Mouse (Mus musculus) myocyte (in vitro differentiated cells): ENCODE results near the gene Plekhj1. TPM values are rescaled to one million over a fixed set of nuclear protein-coding genes. Genes with fewer than 3 reads are reported as not detected.

Experiments
- H3K27me3 ChIP-seq: one replicate; pipeline ENCODE4 v1.6.1; 2011; ENCODE audit not compliant: control insufficient read depth, insufficient read depth, insufficient read length
- H3K36me3 ChIP-seq: one replicate; pipeline ENCODE4 v1.6.1; 2011; ENCODE audit not compliant: control insufficient read depth, insufficient read depth
- H3K4me2 ChIP-seq: one replicate; pipeline ENCODE4 v1.6.1; 2011; ENCODE audit warnings: low read depth, control low read depth
- H3K4me3 ChIP-seq: one replicate; pipeline ENCODE4 v1.5.1; 2011; ENCODE audit warnings: mild to moderate bottlenecking, control low read depth, moderate library complexity
- H3K79me2 ChIP-seq: one replicate; pipeline ENCODE4 v1.6.1; 2011; ENCODE audit not compliant: control insufficient read depth, insufficient read depth
- H3ac ChIP-seq: one replicate; pipeline ENCODE4 v1.6.1; 2011; ENCODE audit not compliant: control insufficient read depth, insufficient read length
- CEBPB ChIP-seq: IDR thresholded peaks from 2 replicates; pipeline ENCODE4 v1.6.1; 2011; ENCODE audit warnings: mild to moderate bottlenecking, moderate library complexity; ENCODE audit not compliant: poor library complexity, insufficient read depth, severe bottlenecking
- E2F4 ChIP-seq: IDR thresholded peaks from one replicate; pipeline ENCODE4 v1.6.1; 2011; ENCODE audit warnings: mild to moderate bottlenecking, control low read depth, moderate library complexity; ENCODE audit not compliant: insufficient read depth
- MAX ChIP-seq: IDR thresholded peaks from one replicate; pipeline ENCODE4 v1.6.1; 2011; ENCODE audit warnings: low read depth, mild to moderate bottlenecking, control low read depth
- MYOD1 ChIP-seq, 3 experiments: IDR thresholded peaks; one replicate each; pipeline ENCODE4 v1.6.1; 2011; ENCODE audit warnings: control low read depth in 2 of 3, low read depth in 2 of 3, mild to moderate bottlenecking in 2 of 3, moderate library complexity in 1 of 3; ENCODE audit not compliant: insufficient read length in 2 of 3, control insufficient read depth in 1 of 3
- MYOG ChIP-seq, 3 experiments: IDR thresholded peaks; one replicate each; pipeline ENCODE4 v1.6.1; 2011; ENCODE audit warnings: control low read depth in 2 of 3, low read depth in 2 of 3, mild to moderate bottlenecking in 2 of 3; ENCODE audit not compliant: insufficient read length in 2 of 3, control insufficient read depth in 1 of 3, insufficient read depth in 1 of 3
- POLR2A ChIP-seq: IDR thresholded peaks from one replicate; pipeline ENCODE4 v1.6.1; 2011; ENCODE audit warnings: low read depth, mild to moderate bottlenecking, control low read depth, moderate library complexity; ENCODE audit not compliant: insufficient read length
- POLR2AphosphoS2 ChIP-seq: IDR thresholded peaks from one replicate; pipeline ENCODE4 v1.6.1; 2011; ENCODE audit warnings: low read depth, control low read depth; ENCODE audit not compliant: insufficient read length
- REST ChIP-seq: IDR thresholded peaks from one replicate; pipeline ENCODE4 v1.6.1; 2011; ENCODE audit warnings: mild to moderate bottlenecking, control low read depth, moderate library complexity; ENCODE audit not compliant: insufficient read depth, insufficient read length
- SRF ChIP-seq: IDR thresholded peaks from one replicate; pipeline ENCODE4 v1.6.1; 2011; ENCODE audit warnings: low read depth; ENCODE audit not compliant: control insufficient read depth, insufficient read length
- TCF12 ChIP-seq: IDR thresholded peaks from one replicate; pipeline ENCODE4 v1.6.1; 2011; ENCODE audit warnings: mild to moderate bottlenecking, control low read depth; ENCODE audit not compliant: poor library complexity, insufficient read depth, severe bottlenecking
- TCF3 ChIP-seq: IDR thresholded peaks from one replicate; pipeline ENCODE4 v1.6.1; 2011; ENCODE audit warnings: low read depth, control low read depth; ENCODE audit not compliant: insufficient read length
- USF1 ChIP-seq: IDR thresholded peaks from one replicate; pipeline ENCODE4 v1.6.1; 2011; ENCODE audit warnings: low read depth, mild to moderate bottlenecking, control low read depth, moderate library complexity
- polyA plus RNA-seq: library from polyadenylated mRNA; unstranded; fragments of >200 nt; fragmentation: generic; extraction: Trizol; gene quantifications from one replicate; pipeline ENCODE4 v1.2.1, GENCODE M21; 2012; ENCODE audit warnings: missing spikeins

Gene Plekhj1
- polyA plus RNA-seq, 1 experiment: 69.6 TPM

DNA sequence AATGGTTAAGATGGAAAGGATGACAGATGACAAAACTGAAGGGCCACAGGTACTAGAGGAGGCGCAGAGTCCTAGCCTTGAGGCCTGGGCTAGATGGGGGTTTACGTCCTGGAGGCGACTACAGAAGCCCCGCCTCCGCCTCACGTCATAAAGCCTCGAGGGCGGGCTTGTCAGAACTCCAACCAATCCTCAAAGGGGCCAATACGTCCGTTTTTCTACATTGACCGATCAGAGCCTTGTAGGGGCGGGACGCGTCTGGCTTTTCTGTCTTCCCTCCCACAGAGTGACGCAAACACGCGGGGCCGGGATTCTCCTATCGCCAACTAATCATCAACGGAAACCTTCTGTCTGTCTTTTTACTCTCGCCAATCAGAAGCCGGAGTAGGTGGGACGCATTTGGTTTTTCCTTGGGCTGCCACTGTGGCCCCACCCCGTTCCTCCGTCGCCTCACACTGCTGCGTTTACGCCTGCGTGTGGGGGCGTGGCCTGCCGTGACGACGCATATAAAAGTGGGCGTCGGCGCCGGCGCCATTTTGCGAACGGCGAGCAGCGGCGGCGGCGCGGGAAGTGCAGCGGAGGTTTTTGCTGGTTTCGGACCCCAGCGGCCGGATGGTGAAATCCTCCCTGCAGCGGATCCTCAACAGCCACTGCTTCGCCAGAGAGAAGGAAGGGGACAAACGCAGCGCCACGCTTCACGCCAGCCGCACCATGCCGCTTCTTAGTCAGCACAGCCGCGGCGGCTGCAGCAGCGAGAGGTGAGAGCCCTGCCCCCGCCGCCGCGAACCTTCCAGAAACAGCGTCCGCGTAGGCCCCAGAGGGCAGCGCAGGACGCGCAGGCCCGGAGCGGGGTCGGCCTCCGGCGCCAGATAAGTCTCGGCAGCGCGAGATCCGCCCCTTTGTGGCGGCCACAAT, 28.0 kb upstream of the Plekhj1 start, which contains the start of gene Oaz1:
Oaz1 (plus strand) TSS at position 506 of the 912 bp plus-strand sequence.
- Histone ChIP-seq H3K36me3 (peaks cover 14% of the 10 kb centered on the region), H3K79me2 (peaks cover 26% of the 10 kb centered on the region), H3K4me3 (peak within 1 kb of the TSS; percentile 74), H3K4me2 (peak within 1 kb of the TSS; percentile 98), H3K27me3 (no peaks in the 10 kb centered on the region), H3ac (peak within 1 kb of the TSS; percentile 35)
- TF ChIP-seq TCF12 (no peak), CEBPB (no peak), MAX (no peak), MYOG (IDR thresholded peaks at IDR 0.05; ENCODE audit: control insufficient read depth in 1 of 3, insufficient read depth in 1 of 3, insufficient read length in 2 of 3, low read depth in 2 of 3) (no peak), POLR2AphosphoS2 (peak; percentile 94), SRF (no peak), USF1 (no peak), POLR2A (peak; percentile 82), TCF3 (no peak), REST (no peak), E2F4 (no peak), MYOD1 (IDR thresholded peaks at IDR 0.05; ENCODE audit: control insufficient read depth in 1 of 3, insufficient read length in 2 of 3, low read depth in 2 of 3) (no peak)

- H3K4me2 ChIP-seq: peak overlapping the region; percentile 61
- H3K4me3 ChIP-seq: no peak overlapping the region
- TF ChIP-seq CEBPB: no peak
- no peak for TF ChIP-seq USF1
- TF ChIP-seq MAX: no peak
- peaks cover 26% of the 10 kb centered on the region for H3K79me2 ChIP-seq
- peaks cover 4% of the 10 kb centered on the region for H3K36me3 ChIP-seq
- no peak overlapping the region for H3ac ChIP-seq
- H3K27me3 ChIP-seq: no peaks in the 10 kb centered on the region
These were observed 26.4 kb upstream of the Plekhj1 start for GRCm38 (mm10) chr10:80824827-80825226.

- Histone ChIP-seq H3K79me2 (peaks cover 21% of the 10 kb centered on the region), H3K27me3 (no peaks in the 10 kb centered on the region), H3ac (no peak overlapping the region), H3K4me2 (peak overlapping the region; percentile 61), H3K4me3 (no peak overlapping the region), H3K36me3 (no peaks in the 10 kb centered on the region)
- TF ChIP-seq REST: no peak
- TF ChIP-seq POLR2A: peak; percentile 43
- TF ChIP-seq TCF3: no peak
- no peak for TF ChIP-seq POLR2AphosphoS2
- TF ChIP-seq E2F4: no peak
- TF ChIP-seq CEBPB: no peak
- no peak for TF ChIP-seq SRF
These were observed 25.6 kb upstream of the Plekhj1 start for GRCm38 (mm10) chr10:80823847-80824643.

GRCm38 (mm10) chr10:80823316-80823715, 24.9 kb upstream of the Plekhj1 start:
- Histone ChIP-seq H3K36me3 (no peaks in the 10 kb centered on the region), H3K27me3 (no peaks in the 10 kb centered on the region), H3K4me3 (no peak overlapping the region), H3K4me2 (no peak overlapping the region), H3ac (no peak overlapping the region), H3K79me2 (peaks cover 16% of the 10 kb centered on the region)
- TF ChIP-seq MAX: no peak
- no peak for TF ChIP-seq CEBPB
- TF ChIP-seq E2F4: no peak
- TF ChIP-seq POLR2A: no peak
- TF ChIP-seq MYOG (IDR thresholded peaks at IDR 0.05; ENCODE audit: control insufficient read depth in 1 of 3, insufficient read depth in 1 of 3, insufficient read length in 2 of 3, low read depth in 2 of 3): no peak
- TF ChIP-seq REST: no peak
- TF ChIP-seq TCF3: no peak
- no peak for TF ChIP-seq POLR2AphosphoS2
- no peak for TF ChIP-seq MYOD1 (IDR thresholded peaks at IDR 0.05; ENCODE audit: control insufficient read depth in 1 of 3, insufficient read length in 2 of 3, low read depth in 2 of 3)
- TF ChIP-seq TCF12: no peak
- TF ChIP-seq USF1: no peak
- no peak for TF ChIP-seq SRF
